Mouse (Mus musculus): ENCODE data around the gene Methig1. TPM values are rescaled to one million over a fixed set of nuclear protein-coding genes. Genes with fewer than 3 reads are reported as not detected.
"Not testable (repeated sequence)": the region's sequence is repeated elsewhere in the genome, so short reads cannot be mapped to it uniquely, and the experiment has no call there.

The Methig1 gene
- polyA plus RNA-seq, 1 experiment from 2014 or later, result not detected

DNA sequence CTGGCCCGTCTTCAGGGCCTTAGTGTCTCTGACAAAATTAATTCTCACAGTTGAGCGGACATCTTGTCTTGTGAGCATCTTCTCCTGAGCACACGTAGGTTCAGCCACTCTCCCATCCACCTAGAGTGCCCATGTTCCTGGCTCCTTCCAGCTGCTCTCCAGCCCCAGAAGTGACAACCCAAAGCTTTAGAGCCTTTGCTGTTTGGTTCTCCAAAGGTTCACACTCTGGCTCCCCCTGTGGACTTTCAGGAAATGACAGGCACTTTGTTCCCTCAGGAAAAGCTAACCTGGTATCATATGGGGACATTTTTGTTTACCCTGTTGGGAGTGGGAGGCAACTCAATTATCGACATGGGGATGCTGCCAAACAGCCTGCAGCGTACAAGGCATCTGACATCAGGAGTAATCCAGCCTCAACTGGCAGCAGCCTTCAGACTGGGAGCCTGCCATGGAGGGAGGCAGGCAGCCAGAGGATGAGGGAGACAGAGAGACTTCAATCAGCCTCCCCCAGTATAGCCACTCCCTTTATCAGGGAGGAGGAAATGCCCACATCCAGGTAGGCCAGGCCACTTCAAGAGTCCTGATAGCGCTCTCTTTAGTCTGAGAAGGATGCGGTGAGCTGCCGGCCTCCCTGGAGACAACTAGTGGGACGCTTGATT lies 25.0 kb downstream of the Methig1 start:
- H3K27me3 ChIP-seq (ENCODE audit: control insufficient read depth, insufficient read depth, low read length); DNase-seq (ENCODE audit: low spot score); ATAC-seq (ENCODE audit: insufficient number of reproducible peaks, low FRiP score, low TSS enrichment, low read depth); H3K4me2 ChIP-seq (ENCODE audit: low read depth, severe bottlenecking); H3K9me3 ChIP-seq (ENCODE audit: control insufficient read depth, low read length); H3K4me3 ChIP-seq (ENCODE audit: low read depth, low read length); H3K27ac ChIP-seq (replicated peaks; ENCODE audit: low read depth, low read length); H3K9ac ChIP-seq (ENCODE audit: low read length); H3K36me3 ChIP-seq (ENCODE audit: control insufficient read depth, insufficient read depth, low read length); H3K4me1 ChIP-seq (ENCODE audit: control insufficient read depth, insufficient read depth, low read length): not testable (repeated sequence)
- WGBS, result 24% methylated on average over 3 of the region's 9 CpGs

DNA sequence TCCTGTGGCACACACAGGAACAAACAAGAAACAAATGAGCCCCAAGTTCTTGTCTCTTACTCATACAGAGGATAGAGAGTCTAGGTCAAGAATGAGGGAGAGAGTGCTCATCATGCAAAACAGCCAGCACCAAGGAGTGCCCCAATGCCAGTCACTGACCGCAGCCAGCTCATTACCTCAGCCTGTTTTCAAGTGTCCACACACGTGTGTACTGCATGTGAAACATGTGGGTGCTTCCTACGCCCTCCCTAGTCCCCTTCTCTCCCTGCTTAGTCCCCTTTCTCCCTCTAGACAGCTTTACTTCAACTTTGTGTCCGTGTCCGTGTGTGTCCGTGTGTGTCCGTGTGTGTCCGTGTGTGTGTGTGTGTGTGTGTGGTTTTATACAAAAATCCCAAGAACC lies 26.7 kb downstream of the Methig1 start:
- Histone ChIP-seq H3K9ac (ENCODE audit: low read length) (no peak overlapping the region), H3K4me3 (ENCODE audit: low read depth, low read length) (no peak overlapping the region), H3K27me3 (ENCODE audit: control insufficient read depth, insufficient read depth, low read length) (no peaks in the 10 kb centered on the region), H3K9me3 (ENCODE audit: control insufficient read depth, low read length) (no peaks in the 10 kb centered on the region), H3K4me1 (ENCODE audit: control insufficient read depth, insufficient read depth, low read length) (no peaks in the 10 kb centered on the region), H3K27ac (replicated peaks; ENCODE audit: low read depth, low read length) (no peak overlapping the region), H3K4me2 (ENCODE audit: low read depth, severe bottlenecking) (no peak overlapping the region), H3K36me3 (ENCODE audit: control insufficient read depth, insufficient read depth, low read length) (no peaks in the 10 kb centered on the region)
- ATAC-seq (ENCODE audit: insufficient number of reproducible peaks, low FRiP score, low TSS enrichment, low read depth) (no peak), DNase-seq (ENCODE audit: low spot score) (no peak)
- WGBS, result 87% methylated on average over 8 of the region's 8 CpGs

DNA sequence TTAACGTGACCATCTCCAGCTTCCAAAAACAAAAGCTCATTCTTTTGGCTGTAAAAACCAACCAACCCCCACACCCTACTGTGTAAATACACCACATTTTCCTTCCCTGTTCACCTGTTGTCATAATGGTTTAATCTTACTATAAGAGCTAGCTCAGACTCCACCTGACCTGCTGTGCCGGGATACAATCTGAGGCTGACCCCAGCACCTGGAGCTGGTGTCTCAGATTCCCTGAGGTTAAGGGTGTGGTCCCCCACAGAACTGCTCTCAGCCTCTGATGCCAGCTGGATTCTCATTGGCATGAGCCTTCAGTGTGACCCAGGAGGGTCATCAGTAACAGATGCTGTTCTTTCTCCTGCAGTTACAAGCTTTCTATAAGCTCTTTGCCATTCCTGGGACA lies 27.2 kb downstream of the Methig1 start:
- no peaks in the 10 kb centered on the region for H3K36me3 ChIP-seq (ENCODE audit: control insufficient read depth, insufficient read depth, low read length)
- no peaks in the 10 kb centered on the region for H3K9me3 ChIP-seq (ENCODE audit: control insufficient read depth, low read length)
- H3K4me2 ChIP-seq (ENCODE audit: low read depth, severe bottlenecking), result no peak overlapping the region
- 62% methylated on average over 2 of the region's 2 CpGs for WGBS
- H3K4me1 ChIP-seq (ENCODE audit: control insufficient read depth, insufficient read depth, low read length), result no peaks in the 10 kb centered on the region
- no peaks in the 10 kb centered on the region for H3K27me3 ChIP-seq (ENCODE audit: control insufficient read depth, insufficient read depth, low read length)
- ATAC-seq (ENCODE audit: insufficient number of reproducible peaks, low FRiP score, low TSS enrichment, low read depth), result no peak
- H3K9ac ChIP-seq (ENCODE audit: low read length), result no peak overlapping the region
- H3K4me3 ChIP-seq (ENCODE audit: low read depth, low read length), result no peak overlapping the region
- H3K27ac ChIP-seq (replicated peaks; ENCODE audit: low read depth, low read length), result no peak overlapping the region
- DNase-seq (ENCODE audit: low spot score), result no peak

DNA sequence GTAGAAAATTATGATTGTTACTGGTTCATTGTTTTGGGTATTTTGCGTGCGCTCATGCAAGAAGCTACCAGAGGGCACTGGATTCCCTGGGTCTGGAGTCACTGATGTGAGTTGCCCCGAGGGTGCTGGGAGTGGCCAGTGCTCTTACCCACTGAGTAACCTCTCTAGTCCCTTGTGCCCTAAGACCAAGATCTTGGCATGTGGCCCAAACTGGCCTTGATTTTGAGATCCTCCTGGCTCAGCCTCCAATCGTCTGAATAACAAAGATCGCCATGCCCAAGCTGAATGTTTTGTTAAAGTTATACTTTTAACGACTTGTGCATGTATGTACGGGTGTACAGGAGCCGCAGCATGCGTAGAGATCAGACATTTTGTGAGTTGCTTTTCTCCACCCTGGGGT lies 32.8 kb downstream of the Methig1 start:
- Histone ChIP-seq H3K9me3 (ENCODE audit: control insufficient read depth, low read length) (no peaks in the 10 kb centered on the region), H3K36me3 (ENCODE audit: control insufficient read depth, insufficient read depth, low read length) (no peaks in the 10 kb centered on the region), H3K27me3 (ENCODE audit: control insufficient read depth, insufficient read depth, low read length) (no peaks in the 10 kb centered on the region), H3K4me3 (ENCODE audit: low read depth, low read length) (no peak overlapping the region), H3K27ac (replicated peaks; ENCODE audit: low read depth, low read length) (no peak overlapping the region), H3K4me1 (ENCODE audit: control insufficient read depth, insufficient read depth, low read length) (0 out of 2 replicates have a peak, but pooled peaks cover 2% of the 10 kb centered on the region), H3K4me2 (ENCODE audit: low read depth, severe bottlenecking) (no peak overlapping the region), H3K9ac (ENCODE audit: low read length) (no peak overlapping the region)
- DNase-seq (ENCODE audit: low spot score) (no peak), ATAC-seq (ENCODE audit: insufficient number of reproducible peaks, low FRiP score, low TSS enrichment, low read depth) (no peak)
- 89% methylated on average over 9 of the region's 9 CpGs for WGBS

DNA sequence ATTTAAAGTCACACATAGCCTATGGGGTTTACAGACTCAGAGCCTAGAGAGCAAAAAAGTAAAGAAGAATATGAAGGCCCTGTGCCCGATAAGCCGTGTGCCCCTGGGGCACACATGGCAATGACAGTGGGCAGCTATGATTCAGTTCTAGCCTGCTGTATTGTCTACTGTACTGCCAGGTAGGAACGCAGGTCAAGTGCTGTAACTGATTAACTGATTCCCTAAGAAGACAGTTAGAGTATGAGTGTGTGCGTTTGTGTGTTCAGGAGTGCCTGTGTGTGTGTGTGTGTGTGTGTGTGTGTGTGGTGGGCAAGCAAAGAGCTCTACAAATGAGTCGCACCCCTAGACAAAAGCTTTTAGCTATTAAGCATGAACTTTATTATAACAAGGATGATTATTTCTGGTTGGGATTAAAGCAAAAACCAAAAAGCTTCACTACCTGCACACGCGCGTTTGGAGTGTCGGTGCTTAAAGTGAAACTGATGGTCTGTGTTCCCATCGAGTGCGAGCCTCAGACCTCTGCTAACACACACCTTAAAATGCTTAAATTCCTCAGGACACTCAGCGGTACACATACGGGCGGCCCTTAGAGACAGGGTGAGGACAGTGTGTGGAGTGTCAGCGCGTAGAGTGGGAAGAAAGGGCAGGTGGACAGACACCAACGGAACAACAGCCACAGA lies 34.7 kb downstream of the Methig1 start:
- Histone ChIP-seq H3K9me3 (ENCODE audit: control insufficient read depth, low read length) (no peaks in the 10 kb centered on the region), H3K9ac (ENCODE audit: low read length) (no peak overlapping the region), H3K4me3 (ENCODE audit: low read depth, low read length) (no peak overlapping the region), H3K27me3 (ENCODE audit: control insufficient read depth, insufficient read depth, low read length) (no peaks in the 10 kb centered on the region), H3K4me2 (ENCODE audit: low read depth, severe bottlenecking) (no peak overlapping the region), H3K36me3 (ENCODE audit: control insufficient read depth, insufficient read depth, low read length) (no peaks in the 10 kb centered on the region), H3K4me1 (ENCODE audit: control insufficient read depth, insufficient read depth, low read length) (0 out of 2 replicates have a peak, but pooled peaks cover 2% of the 10 kb centered on the region), H3K27ac (replicated peaks; ENCODE audit: low read depth, low read length) (no peak overlapping the region)
- no peak for DNase-seq (ENCODE audit: low spot score)
- WGBS, result 94% methylated on average over 17 of the region's 17 CpGs
- ATAC-seq (ENCODE audit: insufficient number of reproducible peaks, low FRiP score, low TSS enrichment, low read depth), result no peak

DNA sequence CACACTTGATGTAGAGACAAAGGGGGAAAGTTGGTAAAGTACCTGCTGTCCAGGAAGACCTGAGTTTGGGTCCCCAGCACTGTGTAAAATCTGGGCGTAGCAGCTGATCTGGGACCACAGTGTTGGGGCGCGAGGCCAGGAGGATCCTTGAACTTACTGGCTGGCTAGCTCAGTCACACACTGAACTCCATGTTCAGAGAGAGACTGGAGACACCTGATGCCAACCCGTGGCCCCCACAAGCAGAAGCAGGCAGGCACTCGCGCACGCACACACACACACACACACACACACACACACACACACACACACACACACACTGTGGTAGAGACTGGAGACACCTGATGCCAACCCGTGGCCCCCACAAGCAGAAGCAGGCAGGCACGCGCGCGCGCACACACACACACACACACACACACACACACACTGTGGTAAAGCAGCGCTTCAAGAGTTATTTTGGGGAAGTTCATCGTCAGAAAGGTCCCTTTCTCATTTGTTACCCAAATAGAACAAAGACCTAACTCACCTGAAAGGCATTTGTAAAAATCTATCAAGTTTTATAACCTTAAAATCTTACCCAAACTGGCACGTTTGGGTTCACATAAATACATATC lies 35.4 kb downstream of the Methig1 start:
- no peaks in the 10 kb centered on the region for H3K9me3 ChIP-seq (ENCODE audit: control insufficient read depth, low read length)
- H3K9ac ChIP-seq (ENCODE audit: low read length), result no peak overlapping the region
- H3K4me1 ChIP-seq (ENCODE audit: control insufficient read depth, insufficient read depth, low read length), result 0 out of 2 replicates have a peak, but pooled peaks cover 2% of the 10 kb centered on the region
- H3K27ac ChIP-seq (replicated peaks; ENCODE audit: low read depth, low read length), result no peak overlapping the region
- ATAC-seq (ENCODE audit: insufficient number of reproducible peaks, low FRiP score, low TSS enrichment, low read depth), result no peak
- H3K4me2 ChIP-seq (ENCODE audit: low read depth, severe bottlenecking), result no peak overlapping the region
- DNase-seq (ENCODE audit: low spot score), result no peak
- no peak overlapping the region for H3K4me3 ChIP-seq (ENCODE audit: low read depth, low read length)
- H3K27me3 ChIP-seq (ENCODE audit: control insufficient read depth, insufficient read depth, low read length), result no peaks in the 10 kb centered on the region
- no peaks in the 10 kb centered on the region for H3K36me3 ChIP-seq (ENCODE audit: control insufficient read depth, insufficient read depth, low read length)
- WGBS, result 91% methylated on average over 16 of the region's 16 CpGs

DNA sequence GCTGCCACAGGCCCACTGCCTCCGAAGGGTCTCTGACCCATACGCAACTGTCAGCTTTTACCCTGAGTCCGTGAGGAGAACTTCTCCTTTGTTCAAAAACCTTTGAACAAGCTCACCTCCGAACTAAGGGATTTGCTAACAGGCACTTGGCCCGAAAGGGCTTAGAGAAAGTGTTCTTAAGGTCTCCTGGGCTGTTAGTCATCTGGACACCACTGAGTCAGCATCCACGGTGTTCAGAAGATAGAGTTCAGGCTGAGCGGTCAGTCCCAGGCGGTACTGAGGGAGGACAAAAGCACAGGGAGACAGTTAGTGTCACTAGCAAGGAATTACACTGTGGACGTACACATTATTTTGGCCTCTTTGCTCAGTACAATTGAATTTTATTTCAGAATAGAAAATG lies 35.9 kb downstream of the Methig1 start:
- H3K36me3 ChIP-seq (ENCODE audit: control insufficient read depth, insufficient read depth, low read length), result 0 out of 2 replicates have a peak, but pooled peaks cover 2% of the 10 kb centered on the region
- 70% methylated on average over 9 of the region's 9 CpGs for WGBS
- H3K27me3 ChIP-seq (ENCODE audit: control insufficient read depth, insufficient read depth, low read length), result no peaks in the 10 kb centered on the region
- no peak overlapping the region for H3K4me2 ChIP-seq (ENCODE audit: low read depth, severe bottlenecking)
- ATAC-seq (ENCODE audit: insufficient number of reproducible peaks, low FRiP score, low TSS enrichment, low read depth) (no peak), DNase-seq (ENCODE audit: low spot score) (no peak)
- H3K9ac ChIP-seq (ENCODE audit: low read length), result no peak overlapping the region
- H3K4me3 ChIP-seq (ENCODE audit: low read depth, low read length), result no peak overlapping the region
- no peaks in the 10 kb centered on the region for H3K9me3 ChIP-seq (ENCODE audit: control insufficient read depth, low read length)
- H3K4me1 ChIP-seq (ENCODE audit: control insufficient read depth, insufficient read depth, low read length), result 0 out of 2 replicates have a peak, but pooled peaks cover 2% of the 10 kb centered on the region
- H3K27ac ChIP-seq (replicated peaks; ENCODE audit: low read depth, low read length), result no peak overlapping the region

DNA sequence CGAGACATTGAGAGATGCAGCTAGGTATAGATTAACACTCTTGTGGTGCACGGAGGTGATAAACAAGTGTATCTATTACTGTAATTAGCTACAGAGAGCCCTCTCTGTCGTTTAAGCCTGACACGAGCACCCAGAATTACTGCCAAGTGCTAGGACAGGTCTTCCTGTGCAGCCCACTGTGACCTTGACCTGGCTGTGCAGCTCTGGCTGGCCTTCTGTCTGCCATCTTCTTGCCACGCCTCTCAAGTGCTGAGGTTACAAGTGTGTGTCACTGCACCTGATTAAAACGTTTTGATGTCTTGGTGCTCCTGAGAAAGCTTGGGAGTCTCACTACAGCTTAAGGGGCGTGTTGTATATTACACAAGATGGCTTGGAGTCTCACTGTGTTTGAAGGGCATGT lies 38.1 kb downstream of the Methig1 start:
- no peaks in the 10 kb centered on the region for H3K9me3 ChIP-seq (ENCODE audit: control insufficient read depth, low read length)
- H3K27me3 ChIP-seq (ENCODE audit: control insufficient read depth, insufficient read depth, low read length), result no peaks in the 10 kb centered on the region
- H3K9ac ChIP-seq (ENCODE audit: low read length), result no peak overlapping the region
- no peak overlapping the region for H3K4me2 ChIP-seq (ENCODE audit: low read depth, severe bottlenecking)
- 0 out of 2 replicates have a peak, but pooled peaks cover 2% of the 10 kb centered on the region for H3K4me1 ChIP-seq (ENCODE audit: control insufficient read depth, insufficient read depth, low read length)
- no peak for DNase-seq (ENCODE audit: low spot score)
- ATAC-seq (ENCODE audit: insufficient number of reproducible peaks, low FRiP score, low TSS enrichment, low read depth), result no peak
- H3K36me3 ChIP-seq (ENCODE audit: control insufficient read depth, insufficient read depth, low read length), result peaks cover 6% of the 10 kb centered on the region
- H3K27ac ChIP-seq (replicated peaks; ENCODE audit: low read depth, low read length), result no peak overlapping the region
- 78% methylated on average over 7 of the region's 7 CpGs for WGBS
- no peak overlapping the region for H3K4me3 ChIP-seq (ENCODE audit: low read depth, low read length)

Measured in limb, embryonic 11.5 days (tissue).